Comparison of ENCODE assay signal across 20 mouse cellular contexts in the genomic region with DNA sequence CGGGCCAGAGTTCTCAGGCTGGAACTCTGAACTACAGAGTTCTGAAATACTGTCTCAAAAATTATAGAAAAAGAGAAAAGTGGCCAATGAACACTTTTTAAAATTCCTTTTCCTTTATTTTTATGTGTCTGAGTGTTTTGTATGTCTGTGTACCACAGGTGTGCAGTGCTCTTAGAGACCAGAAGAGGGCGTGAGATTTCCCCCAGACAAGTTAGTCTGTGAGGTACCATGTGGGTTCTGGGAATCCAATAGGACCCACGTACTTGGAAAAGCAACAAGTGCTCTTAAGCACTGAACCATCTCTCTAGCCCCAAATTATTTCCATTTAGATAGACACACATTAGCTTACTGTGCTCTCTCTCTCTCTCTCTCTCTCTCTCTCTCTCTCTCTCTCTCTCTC. TPM values are rescaled to one million over a fixed set of nuclear protein-coding genes. Genes with fewer than 3 reads are reported as not detected.
DNase-seq lines count a peak whose midpoint lies in the region; ATAC-seq and TF ChIP-seq lines count a peak whose summit lies in the region.
"Had no signal": no experiment of that assay in that cellular context is flagged by ENCODE, and none has a peak within 500 bp of the region (broad histone marks: within the 10 kb centered on the region; RNA-seq: fewer than 3 reads in every experiment).

No protein-coding gene starts in this region.

- H3K9me3 ChIP-seq in kidney, postnatal 0 days (replicated peaks; ENCODE audit: low read length) = no peaks in the 10 kb centered on the region
- no peaks in the 10 kb centered on the region for H3K9me3 ChIP-seq in kidney, embryonic 16.5 days (ENCODE audit: low read length)
- H3K9me3 ChIP-seq in midbrain, embryonic 11.5 days (ENCODE audit: control insufficient read depth, low read length) = no peaks in the 10 kb centered on the region
- no peaks in the 10 kb centered on the region for H3K9me3 ChIP-seq in midbrain, embryonic 13.5 days
- H3K9me3 ChIP-seq: embryonic facial prominence, embryonic 10.5 days; heart, embryonic 12.5 days; liver, embryonic 15.5 days; midbrain, embryonic 12.5 days; stomach, embryonic 15.5 days had no signal

- H3K9ac ChIP-seq in kidney, postnatal 0 days (ENCODE audit: low read depth, low read length) = no peak overlapping the region
- H3K9ac ChIP-seq in kidney, embryonic 16.5 days (replicated peaks; ENCODE audit: low read length) = no peak overlapping the region
- no peak overlapping the region for H3K9ac ChIP-seq in midbrain, embryonic 11.5 days (ENCODE audit: low read length)
- H3K9ac ChIP-seq in midbrain, embryonic 13.5 days (replicated peaks) = no peak overlapping the region
- H3K9ac ChIP-seq: heart, embryonic 12.5 days; liver, embryonic 15.5 days; midbrain, embryonic 12.5 days; stomach, embryonic 15.5 days had no signal

- no peaks in the 10 kb centered on the region for H3K27me3 ChIP-seq in kidney, postnatal 0 days (ENCODE audit: insufficient read depth, low read length)
- no peaks in the 10 kb centered on the region for H3K27me3 ChIP-seq in kidney, embryonic 16.5 days (ENCODE audit: insufficient read depth, low read length)
- peaks cover 11% of the 10 kb centered on the region for H3K27me3 ChIP-seq in midbrain, embryonic 11.5 days (ENCODE audit: control insufficient read depth, insufficient read depth, low read length)
- H3K27me3 ChIP-seq in midbrain, embryonic 13.5 days = peaks cover 16% of the 10 kb centered on the region
- H3K27me3 ChIP-seq: Patski; stomach, embryonic 15.5 days had no signal

- 82% methylated on average over 3 of the region's 3 CpGs for WGBS in kidney, postnatal 0 days
- 82% methylated on average over 3 of the region's 3 CpGs for WGBS in kidney, embryonic 16.5 days
- WGBS in midbrain, embryonic 11.5 days = 93% methylated on average over 3 of the region's 3 CpGs
- 85% methylated on average over 3 of the region's 3 CpGs for WGBS in midbrain, embryonic 13.5 days

- peak; percentile 49 for TF ChIP-seq CTCF in kidney, postnatal 0 days (IDR thresholded peaks at IDR 0.05; ENCODE audit: low read depth)

- H3K27ac ChIP-seq in kidney, postnatal 0 days = no peak overlapping the region
- H3K27ac ChIP-seq in kidney, embryonic 16.5 days (ENCODE audit: low read length) = no peak overlapping the region
- H3K27ac ChIP-seq in midbrain, embryonic 11.5 days (ENCODE audit: low read depth, low read length) = no peak overlapping the region
- no peak overlapping the region for H3K27ac ChIP-seq in midbrain, embryonic 13.5 days
- H3K27ac ChIP-seq: embryonic facial prominence, embryonic 10.5 days; liver, embryonic 15.5 days; midbrain, embryonic 12.5 days; stomach, embryonic 15.5 days had no signal

- DNase-seq in cerebellum, adult 11-12 months = peak; percentile 14
- DNase-seq in cerebellum, adult 9-10 months = no peak
- DNase-seq in kidney, postnatal 0 days (ENCODE audit: low spot score) = no peak
- peak; percentile 62 for DNase-seq in midbrain, embryonic 11.5 days (ENCODE audit: low spot score, missing footprints)
- no peak for DNase-seq in urinary bladder, postnatal 4 days (ENCODE audit: low spot score in 2 of 2)
- DNase-seq in B cell, adult 2 months = no peak
- DNase-seq: cerebellum, postnatal 14 days; kidney, adult 9 months; layer of hippocampus, postnatal 36 days; left cerebral cortex, postnatal 4 days; lung, postnatal 4 days had no signal

- ATAC-seq in kidney, postnatal 0 days (replicated peaks; ENCODE audit: low FRiP score, low read depth) = no peak
- ATAC-seq in kidney, embryonic 16.5 days (ENCODE audit: low FRiP score, low TSS enrichment) = no peak
- ATAC-seq in midbrain, embryonic 11.5 days (ENCODE audit: low FRiP score) = no peak
- ATAC-seq in midbrain, embryonic 13.5 days = no peak
- ATAC-seq: forebrain, embryonic 14.5 days; Patski had no signal

- no peak overlapping the region for H3K4me3 ChIP-seq in kidney, postnatal 0 days (replicated peaks; ENCODE audit: low read depth, low read length)
- no peak overlapping the region for H3K4me3 ChIP-seq in kidney, embryonic 16.5 days (ENCODE audit: low read length)
- no peak overlapping the region for H3K4me3 ChIP-seq in midbrain, embryonic 11.5 days (ENCODE audit: low read depth, low read length)
- no peak overlapping the region for H3K4me3 ChIP-seq in midbrain, embryonic 13.5 days (replicated peaks)
- H3K4me3 ChIP-seq: embryonic facial prominence, embryonic 10.5 days; heart, embryonic 12.5 days; liver, embryonic 15.5 days; midbrain, embryonic 12.5 days; stomach, embryonic 15.5 days had no signal

- H3K36me3 ChIP-seq in kidney, postnatal 0 days (ENCODE audit: insufficient read depth, low read length) = peaks cover 21% of the 10 kb centered on the region
- H3K36me3 ChIP-seq in kidney, embryonic 16.5 days (ENCODE audit: insufficient read depth, low read length) = peaks cover 38% of the 10 kb centered on the region
- H3K36me3 ChIP-seq in midbrain, embryonic 11.5 days (ENCODE audit: control insufficient read depth, insufficient read depth, low read length) = peaks cover 24% of the 10 kb centered on the region
- peaks cover 75% of the 10 kb centered on the region for H3K36me3 ChIP-seq in midbrain, embryonic 13.5 days
- H3K36me3 ChIP-seq: liver, embryonic 15.5 days had no signal

- no peak overlapping the region for H3K4me2 ChIP-seq in kidney, postnatal 0 days (ENCODE audit: low read length)
- H3K4me2 ChIP-seq in kidney, embryonic 16.5 days (replicated peaks; ENCODE audit: low read depth, low read length) = no peak overlapping the region
- no peak overlapping the region for H3K4me2 ChIP-seq in midbrain, embryonic 11.5 days
- no peak overlapping the region for H3K4me2 ChIP-seq in midbrain, embryonic 13.5 days (replicated peaks)
- H3K4me2 ChIP-seq: heart, embryonic 12.5 days; liver, embryonic 15.5 days; midbrain, embryonic 12.5 days; stomach, embryonic 15.5 days had no signal

- H3K4me1 ChIP-seq in kidney, postnatal 0 days (replicated peaks; ENCODE audit: insufficient read depth, low read length) = peaks cover 33% of the 10 kb centered on the region
- H3K4me1 ChIP-seq in kidney, embryonic 16.5 days (ENCODE audit: insufficient read depth, low read length) = peaks cover 42% of the 10 kb centered on the region
- peaks cover 44% of the 10 kb centered on the region for H3K4me1 ChIP-seq in midbrain, embryonic 11.5 days (ENCODE audit: control insufficient read depth, insufficient read depth, low read length)
- peaks cover 58% of the 10 kb centered on the region for H3K4me1 ChIP-seq in midbrain, embryonic 13.5 days (replicated peaks)

RNA-seq across cellular contexts. Expression of gene Fam171a2, which starts 6.0 kb away (rescaled TPM):
- 5.9 and 6.4 TPM in 2 replicates for polyA plus RNA-seq in kidney, postnatal 0 days (2015; fragmentation: Nextera tagmentation; extraction: Ambion mirVana)
- polyA plus RNA-seq in kidney, embryonic 16.5 days (2015; fragmentation: Nextera tagmentation; extraction: Ambion mirVana) = 5.3 and 5.8 TPM in 2 replicates
- 7.2 and 10.6 TPM in 2 replicates for polyA plus RNA-seq in midbrain, embryonic 11.5 days (2014; fragmentation: Nextera tagmentation; extraction: Ambion mirVana)
- 10.9 and 18.4 TPM in 2 replicates for polyA plus RNA-seq in midbrain, embryonic 13.5 days (2015; fragmentation: Nextera tagmentation; extraction: Ambion mirVana)

RNA-seq across cellular contexts. Expression of gene Grn, which starts 11.3 kb away (rescaled TPM):
- 191 and 209 TPM in 2 replicates for polyA plus RNA-seq in kidney, postnatal 0 days (2015; fragmentation: Nextera tagmentation; extraction: Ambion mirVana)
- 208 and 213 TPM in 2 replicates for polyA plus RNA-seq in kidney, embryonic 16.5 days (2015; fragmentation: Nextera tagmentation; extraction: Ambion mirVana)
- polyA plus RNA-seq in midbrain, embryonic 11.5 days (2014; fragmentation: Nextera tagmentation; extraction: Ambion mirVana) = 36.8 and 39.3 TPM in 2 replicates
- 57.4 and 61.8 TPM in 2 replicates for polyA plus RNA-seq in midbrain, embryonic 13.5 days (2015; fragmentation: Nextera tagmentation; extraction: Ambion mirVana)

RNA-seq across cellular contexts. Expression of gene Itga2b, which starts 28.5 kb away (rescaled TPM):
- polyA plus RNA-seq in kidney, postnatal 0 days (2015; fragmentation: Nextera tagmentation; extraction: Ambion mirVana) = 12.1 and 12.9 TPM in 2 replicates
- 10.2 and 10.8 TPM in 2 replicates for polyA plus RNA-seq in kidney, embryonic 16.5 days (2015; fragmentation: Nextera tagmentation; extraction: Ambion mirVana)
- polyA plus RNA-seq in midbrain, embryonic 11.5 days (2014; fragmentation: Nextera tagmentation; extraction: Ambion mirVana) = 4.5 and 5.2 TPM in 2 replicates
- polyA plus RNA-seq in midbrain, embryonic 13.5 days (2015; fragmentation: Nextera tagmentation; extraction: Ambion mirVana) = 4.9 and 6.0 TPM in 2 replicates

RNA-seq across cellular contexts. Expression of gene Slc25a39, which starts 33.7 kb away (rescaled TPM):
- polyA plus RNA-seq in kidney, postnatal 0 days (2015; fragmentation: Nextera tagmentation; extraction: Ambion mirVana) = 352 and 383 TPM in 2 replicates
- polyA plus RNA-seq in kidney, embryonic 16.5 days (2015; fragmentation: Nextera tagmentation; extraction: Ambion mirVana) = 337 and 360 TPM in 2 replicates
- polyA plus RNA-seq in midbrain, embryonic 11.5 days (2014; fragmentation: Nextera tagmentation; extraction: Ambion mirVana) = 167 and 193 TPM in 2 replicates
- 141 and 154 TPM in 2 replicates for polyA plus RNA-seq in midbrain, embryonic 13.5 days (2015; fragmentation: Nextera tagmentation; extraction: Ambion mirVana)

RNA-seq across cellular contexts. Expression of gene Rundc3a, which starts 48.2 kb away (rescaled TPM):
- polyA plus RNA-seq in kidney, postnatal 0 days (2015; fragmentation: Nextera tagmentation; extraction: Ambion mirVana) = 7.0 and 9.2 TPM in 2 replicates
- 3.3 and 3.9 TPM in 2 replicates for polyA plus RNA-seq in kidney, embryonic 16.5 days (2015; fragmentation: Nextera tagmentation; extraction: Ambion mirVana)
- polyA plus RNA-seq in midbrain, embryonic 11.5 days (2014; fragmentation: Nextera tagmentation; extraction: Ambion mirVana) = 42.0 and 43.0 TPM in 2 replicates
- polyA plus RNA-seq in midbrain, embryonic 13.5 days (2015; fragmentation: Nextera tagmentation; extraction: Ambion mirVana) = 131 and 153 TPM in 2 replicates

Comparison
In these comparisons a context has a peak if more than half of its experiments do, and no peak if none do; other contexts are left out.
1. DNase-seq: peak in cerebellum, adult 11-12 months (single experiment) and midbrain, embryonic 11.5 days (single experiment); none in cerebellum, adult 9-10 months (single experiment), kidney, postnatal 0 days (single experiment), urinary bladder, postnatal 4 days (0 of 2) and B cell, adult 2 months (0 of 2).